Mouse (Mus musculus) lung, embryonic 15.5 days (tissue): Measurements from ENCODE around the gene Smoc1. TPM values are rescaled to one million over a fixed set of nuclear protein-coding genes. Genes with fewer than 3 reads are reported as not detected.

Experiments
- ATAC-seq: fragments of 200-750 bp; cut with Nextera tagmentation; 2 replicates; pipeline ENCODE4 v1.8.0; 2017; ENCODE audit warnings: moderate number of reproducible peaks, borderline replicate concordance; ENCODE audit not compliant: low FRiP score, low TSS enrichment; ENCODE audit errors: extremely low read depth
- H3K27ac ChIP-seq: fragments of 300-500 bp; sonication (generic); 2 replicates; pipeline ENCODE4 v1.5.1; 2015; ENCODE audit warnings: moderate library complexity, mild to moderate bottlenecking, inconsistent platforms
- H3K27me3 ChIP-seq: fragments of 300-500 bp; sonication (generic); 2 replicates; pipeline ENCODE4 v1.6.1; 2015; ENCODE audit warnings: inconsistent platforms
- H3K36me3 ChIP-seq: fragments of 300-500 bp; sonication (generic); 2 replicates; pipeline ENCODE4 v1.6.1; 2015; ENCODE audit warnings: inconsistent platforms
- H3K4me1 ChIP-seq: fragments of 300-500 bp; sonication (generic); 2 replicates; pipeline ENCODE4 v1.6.1; 2015; ENCODE audit warnings: inconsistent platforms
- H3K4me2 ChIP-seq: fragments of 300-500 bp; sonication (generic); 2 replicates; pipeline ENCODE4 v1.6.1; 2015; ENCODE audit warnings: inconsistent platforms, mild to moderate bottlenecking, moderate library complexity
- H3K4me3 ChIP-seq: fragments of 300-500 bp; sonication (generic); 2 replicates; pipeline ENCODE4 v1.5.1; 2015; ENCODE audit warnings: mild to moderate bottlenecking, inconsistent platforms
- H3K9ac ChIP-seq: fragments of 300-500 bp; sonication (generic); 2 replicates; pipeline ENCODE4 v1.6.1; 2015; ENCODE audit warnings: inconsistent platforms
- H3K9me3 ChIP-seq: fragments of 300-500 bp; sonication (generic); 2 replicates; pipeline ENCODE4 v1.6.1; 2016; ENCODE audit warnings: inconsistent platforms
- WGBS: fragments of 180-500 bp; shearing (Covaris S2); methylation state at CpG from one replicate; pipeline ENCODE4 v1.1.7; 2015; 5-methylcytosine and 5-hydroxymethylcytosine counted together
- polyA plus RNA-seq: library from polyadenylated mRNA; unstranded; fragments of >200 nt; fragmentation: Nextera tagmentation; extraction: Ambion mirVana; gene quantifications from 2 replicates; pipeline ENCODE4 v1.2.1, GENCODE M21; 2015

The Smoc1 gene
- polyA plus RNA-seq, 1 experiment from 2014 or later: 1.3 TPM

DNA sequence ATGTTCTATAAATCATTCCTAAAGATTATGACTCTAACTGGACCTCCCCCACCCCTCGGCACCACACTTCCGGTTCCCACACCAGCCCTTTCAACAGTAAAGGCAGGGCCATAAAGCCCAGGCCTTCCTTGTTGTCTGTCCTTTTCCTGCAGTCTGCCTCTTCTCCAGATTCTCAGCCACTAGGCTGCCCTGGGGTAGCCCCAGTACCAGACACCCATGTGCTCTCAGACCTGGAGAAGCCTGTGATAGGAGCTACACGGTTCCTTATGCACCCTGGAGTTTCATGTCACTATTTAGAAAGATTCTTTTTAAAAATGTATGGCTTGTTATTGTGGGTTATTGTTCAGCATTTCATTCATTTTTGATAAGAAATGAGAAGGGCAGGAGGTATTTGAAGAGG lies 133.8 kb downstream of the Smoc1 start:
- Histone ChIP-seq H3K36me3 (no peaks in the 10 kb centered on the region), H3K9me3 (no peaks in the 10 kb centered on the region), H3K9ac (no peak overlapping the region), H3K4me3 (no peak overlapping the region), H3K4me1 (no peaks in the 10 kb centered on the region), H3K4me2 (no peak overlapping the region), H3K27me3 (no peaks in the 10 kb centered on the region), H3K27ac (no peak overlapping the region)
- WGBS: 57% methylated on average over 3 of the region's 3 CpGs
- no peak for ATAC-seq

DNA sequence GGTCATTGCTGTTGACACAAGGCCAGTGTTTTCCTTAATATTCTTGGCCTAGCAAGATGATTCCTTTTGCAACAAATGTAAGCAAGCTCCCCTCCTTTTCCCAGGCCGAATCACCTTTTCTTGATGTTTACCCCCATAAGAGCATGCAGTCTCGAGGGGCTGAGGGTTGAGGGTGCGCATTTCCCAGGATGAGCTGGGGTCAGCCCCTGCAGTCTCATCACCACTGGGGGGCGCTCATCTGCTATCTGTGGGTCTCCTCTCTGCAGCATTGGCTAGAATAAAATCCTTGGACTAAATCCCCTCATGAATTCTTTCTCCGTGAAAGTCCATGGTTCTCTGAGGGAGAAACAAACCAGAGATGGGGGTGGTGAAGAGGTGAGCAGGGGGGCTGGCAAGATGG lies 134.2 kb downstream of the Smoc1 start:
- Histone ChIP-seq H3K9me3 (no peaks in the 10 kb centered on the region), H3K27me3 (no peaks in the 10 kb centered on the region), H3K9ac (no peak overlapping the region), H3K27ac (no peak overlapping the region), H3K36me3 (no peaks in the 10 kb centered on the region), H3K4me2 (no peak overlapping the region), H3K4me3 (no peak overlapping the region), H3K4me1 (no peaks in the 10 kb centered on the region)
- WGBS: 61% methylated on average over 5 of the region's 5 CpGs
- ATAC-seq: no peak

DNA sequence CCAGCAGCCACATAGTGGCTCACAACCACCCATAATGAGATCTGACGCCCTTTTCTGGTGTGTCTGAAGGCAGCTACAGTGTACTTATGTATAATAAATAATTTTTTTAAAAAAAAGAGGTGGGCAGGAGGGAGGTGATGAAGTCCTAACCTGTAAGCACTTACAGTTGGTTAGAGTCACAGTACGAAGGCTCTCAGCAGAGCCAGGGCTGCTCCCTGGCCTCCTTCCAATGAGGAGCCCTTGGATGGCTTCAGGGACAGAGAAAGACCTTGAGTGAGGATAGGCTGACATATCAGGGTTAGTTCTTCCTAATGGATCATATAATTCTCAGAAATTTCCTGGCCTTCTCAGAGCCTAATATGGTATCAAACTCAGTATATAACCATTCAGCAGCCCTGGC lies 134.7 kb downstream of the Smoc1 start:
- H3K4me3 ChIP-seq: no peak overlapping the region
- H3K27me3 ChIP-seq: no peaks in the 10 kb centered on the region
- H3K36me3 ChIP-seq: no peaks in the 10 kb centered on the region
- ATAC-seq: no peak
- no peak overlapping the region for H3K4me2 ChIP-seq
- H3K9me3 ChIP-seq: no peaks in the 10 kb centered on the region
- no peaks in the 10 kb centered on the region for H3K4me1 ChIP-seq
- H3K27ac ChIP-seq: no peak overlapping the region
- 78% methylated on average over 2 of the region's 2 CpGs for WGBS
- no peak overlapping the region for H3K9ac ChIP-seq

DNA sequence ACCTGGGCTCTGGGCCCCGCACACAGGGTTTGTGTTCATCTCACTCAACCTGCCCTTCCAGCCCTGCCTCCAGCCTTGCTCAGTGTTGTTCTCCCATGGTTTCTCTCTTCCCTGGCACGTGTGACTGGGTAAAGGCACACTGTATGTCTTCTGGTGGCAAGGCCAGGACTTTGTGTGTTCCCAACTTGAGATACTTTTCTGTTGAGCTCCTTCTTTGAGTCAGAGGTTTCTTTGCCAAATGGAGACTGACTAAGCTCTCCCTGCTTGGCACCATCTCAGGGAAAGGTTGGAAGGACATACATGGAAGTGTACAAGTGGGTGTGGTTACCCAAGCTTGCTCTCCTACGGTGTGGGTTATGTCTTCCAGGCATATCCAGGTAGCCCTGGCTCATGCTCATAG lies 136.5 kb downstream of the Smoc1 start:
- no peak overlapping the region for H3K4me2 ChIP-seq
- ATAC-seq: no peak
- H3K9ac ChIP-seq: no peak overlapping the region
- no peaks in the 10 kb centered on the region for H3K9me3 ChIP-seq
- H3K27me3 ChIP-seq: no peaks in the 10 kb centered on the region
- H3K4me1 ChIP-seq: no peaks in the 10 kb centered on the region
- no peaks in the 10 kb centered on the region for H3K36me3 ChIP-seq
- H3K27ac ChIP-seq: no peak overlapping the region
- WGBS: 69% methylated on average over 3 of the region's 3 CpGs
- no peak overlapping the region for H3K4me3 ChIP-seq

DNA sequence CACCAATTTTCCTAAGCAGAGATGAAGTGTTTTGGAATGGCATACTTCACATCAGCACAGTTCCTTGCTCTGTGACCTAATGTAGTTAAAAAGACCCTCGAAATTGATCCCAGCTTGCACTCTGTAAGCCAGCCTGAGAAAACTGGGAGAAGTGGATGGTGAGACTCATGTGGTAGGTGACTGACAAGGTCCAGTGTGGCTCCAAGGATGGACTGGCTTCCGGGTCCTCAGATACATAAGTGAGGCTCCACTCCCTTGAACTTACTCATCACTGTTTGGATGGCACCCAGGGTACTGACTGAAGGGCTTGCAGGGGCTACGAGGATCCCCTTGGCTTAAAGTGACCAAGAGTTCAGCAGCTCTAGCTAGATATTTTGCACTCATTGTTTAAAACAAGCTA lies 137.0 kb downstream of the Smoc1 start:
- Histone ChIP-seq H3K27me3 (no peaks in the 10 kb centered on the region), H3K9me3 (no peaks in the 10 kb centered on the region), H3K27ac (no peak overlapping the region), H3K4me2 (no peak overlapping the region), H3K4me3 (no peak overlapping the region), H3K9ac (no peak overlapping the region), H3K4me1 (no peaks in the 10 kb centered on the region), H3K36me3 (no peaks in the 10 kb centered on the region)
- no peak for ATAC-seq
- 72% methylated on average over 3 of the region's 3 CpGs for WGBS

DNA sequence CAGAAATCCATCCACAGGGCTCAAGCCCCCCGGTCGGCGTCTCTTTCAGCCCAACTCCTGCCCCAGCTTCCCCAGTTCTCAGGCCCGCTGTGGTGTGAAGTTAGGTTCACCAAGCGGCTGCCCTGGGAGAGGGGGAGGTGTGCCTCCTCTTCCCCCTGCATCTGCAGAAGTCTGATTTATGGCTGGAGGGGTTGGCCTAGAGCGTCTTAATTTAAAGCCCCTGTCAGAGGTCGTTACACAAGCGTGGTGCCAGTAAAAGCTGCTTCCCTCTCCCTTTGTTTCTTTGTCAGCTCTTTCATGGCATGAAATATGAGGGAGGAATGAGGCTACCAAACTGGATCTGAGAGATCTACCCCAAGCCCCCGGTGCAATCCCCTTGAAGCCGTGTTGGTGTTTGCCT lies 139.5 kb downstream of the Smoc1 start:
- Histone ChIP-seq H3K27me3 (no peaks in the 10 kb centered on the region), H3K36me3 (no peaks in the 10 kb centered on the region), H3K4me1 (no peaks in the 10 kb centered on the region), H3K4me2 (no peak overlapping the region), H3K27ac (no peak overlapping the region), H3K9me3 (no peaks in the 10 kb centered on the region), H3K4me3 (no peak overlapping the region), H3K9ac (no peak overlapping the region)
- WGBS: 17% methylated on average over 10 of the region's 10 CpGs
- ATAC-seq: no peak

DNA sequence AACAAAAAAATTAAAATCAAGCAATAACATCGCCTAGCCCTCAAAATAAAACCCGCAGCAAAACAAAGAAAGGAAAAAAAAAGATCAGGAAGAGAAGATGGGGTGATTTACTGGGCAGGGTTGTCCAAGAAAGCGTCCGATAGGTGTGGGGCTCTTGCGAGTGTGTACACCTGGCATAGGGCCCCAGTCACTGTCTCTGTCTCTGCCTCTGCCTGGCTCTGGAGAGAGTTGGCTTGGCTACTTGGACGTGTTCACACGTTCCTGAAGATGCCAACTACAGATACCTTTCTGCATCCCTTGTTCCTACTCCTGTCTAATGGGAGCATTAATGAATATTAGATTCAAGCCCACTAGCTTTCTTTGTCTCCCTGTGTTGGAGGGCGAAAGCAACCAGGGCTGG lies 140.0 kb downstream of the Smoc1 start:
- no peak overlapping the region for H3K4me2 ChIP-seq
- H3K9me3 ChIP-seq: no peaks in the 10 kb centered on the region
- no peaks in the 10 kb centered on the region for H3K4me1 ChIP-seq
- H3K27ac ChIP-seq: no peak overlapping the region
- no peak overlapping the region for H3K9ac ChIP-seq
- no peaks in the 10 kb centered on the region for H3K36me3 ChIP-seq
- no peaks in the 10 kb centered on the region for H3K27me3 ChIP-seq
- 77% methylated on average over 8 of the region's 8 CpGs for WGBS
- no peak for ATAC-seq
- no peak overlapping the region for H3K4me3 ChIP-seq

DNA sequence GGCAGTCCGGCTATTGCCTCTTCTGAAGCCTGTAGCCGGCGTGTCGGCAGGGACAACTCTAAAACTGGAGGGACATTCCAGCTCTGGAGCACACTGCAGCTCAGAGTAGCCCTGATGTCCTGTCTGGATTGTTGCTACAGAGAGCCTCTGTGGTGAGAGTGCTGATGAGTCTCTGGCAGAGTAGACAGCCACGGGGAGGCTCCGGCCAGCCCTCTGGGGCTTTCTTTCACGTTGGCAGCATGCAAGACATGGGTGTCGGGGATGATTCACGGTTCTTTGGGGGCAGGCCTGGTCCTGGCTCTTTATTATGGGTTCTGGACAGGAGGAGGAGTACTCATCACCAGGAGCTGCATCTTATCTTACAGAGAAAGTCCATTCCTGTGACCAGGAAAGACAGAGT lies 140.5 kb downstream of the Smoc1 start:
- H3K27ac ChIP-seq: no peak overlapping the region
- H3K4me1 ChIP-seq: no peaks in the 10 kb centered on the region
- 71% methylated on average over 9 of the region's 9 CpGs for WGBS
- no peak overlapping the region for H3K4me3 ChIP-seq
- H3K36me3 ChIP-seq: no peaks in the 10 kb centered on the region
- H3K27me3 ChIP-seq: no peaks in the 10 kb centered on the region
- ATAC-seq: no peak
- no peak overlapping the region for H3K9ac ChIP-seq
- no peaks in the 10 kb centered on the region for H3K9me3 ChIP-seq
- H3K4me2 ChIP-seq: no peak overlapping the region

DNA sequence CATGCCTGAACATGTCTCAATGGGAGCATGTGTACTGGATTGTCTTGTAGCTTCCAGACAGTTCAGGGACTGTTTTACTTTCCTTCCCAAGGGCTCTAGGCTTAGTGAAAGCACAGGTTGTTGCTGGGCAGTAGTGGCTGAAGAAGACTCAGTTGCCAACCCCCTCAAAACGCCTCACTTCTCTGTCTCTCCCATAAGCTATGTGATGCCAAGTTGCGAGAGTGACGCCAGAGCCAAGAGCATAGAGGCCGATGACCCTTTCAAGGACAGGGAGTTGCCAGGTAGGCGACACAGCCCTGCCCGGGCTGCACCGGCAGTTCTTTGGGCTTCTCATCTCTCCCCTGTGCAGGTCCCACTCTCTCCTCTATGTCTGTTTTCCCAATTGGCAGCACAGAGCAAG lies 141.4 kb downstream of the Smoc1 start:
- no peak overlapping the region for H3K4me3 ChIP-seq
- no peak overlapping the region for H3K9ac ChIP-seq
- H3K36me3 ChIP-seq: no peaks in the 10 kb centered on the region
- H3K9me3 ChIP-seq: no peaks in the 10 kb centered on the region
- no peak overlapping the region for H3K4me2 ChIP-seq
- no peak for ATAC-seq
- 90% methylated on average over 7 of the region's 7 CpGs for WGBS
- no peaks in the 10 kb centered on the region for H3K4me1 ChIP-seq
- H3K27ac ChIP-seq: no peak overlapping the region
- no peaks in the 10 kb centered on the region for H3K27me3 ChIP-seq

DNA sequence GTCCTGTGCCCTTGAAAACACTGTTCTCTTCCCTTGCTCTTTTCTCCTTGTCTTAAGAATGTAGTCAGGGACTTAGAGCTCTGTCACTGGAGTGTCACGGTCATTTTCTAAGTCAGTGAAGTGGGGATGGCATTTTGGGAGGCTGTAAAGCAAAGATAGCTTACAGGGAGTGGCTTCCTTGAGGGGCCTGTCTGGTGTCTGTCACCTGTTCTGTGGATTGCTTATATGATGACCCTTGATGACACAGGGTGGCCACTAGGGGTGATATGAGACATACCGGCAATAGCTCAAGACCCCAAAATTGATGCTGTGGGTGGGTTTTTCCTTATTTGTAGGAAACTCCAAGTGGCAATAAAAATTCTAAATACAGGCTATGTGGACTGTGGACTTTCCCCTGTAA lies 141.9 kb downstream of the Smoc1 start:
- H3K36me3 ChIP-seq: no peaks in the 10 kb centered on the region
- H3K4me2 ChIP-seq: no peak overlapping the region
- H3K9ac ChIP-seq: no peak overlapping the region
- WGBS: 64% methylated on average over 2 of the region's 2 CpGs
- ATAC-seq: no peak
- no peaks in the 10 kb centered on the region for H3K9me3 ChIP-seq
- H3K27ac ChIP-seq: no peak overlapping the region
- H3K27me3 ChIP-seq: no peaks in the 10 kb centered on the region
- no peak overlapping the region for H3K4me3 ChIP-seq
- no peaks in the 10 kb centered on the region for H3K4me1 ChIP-seq

DNA sequence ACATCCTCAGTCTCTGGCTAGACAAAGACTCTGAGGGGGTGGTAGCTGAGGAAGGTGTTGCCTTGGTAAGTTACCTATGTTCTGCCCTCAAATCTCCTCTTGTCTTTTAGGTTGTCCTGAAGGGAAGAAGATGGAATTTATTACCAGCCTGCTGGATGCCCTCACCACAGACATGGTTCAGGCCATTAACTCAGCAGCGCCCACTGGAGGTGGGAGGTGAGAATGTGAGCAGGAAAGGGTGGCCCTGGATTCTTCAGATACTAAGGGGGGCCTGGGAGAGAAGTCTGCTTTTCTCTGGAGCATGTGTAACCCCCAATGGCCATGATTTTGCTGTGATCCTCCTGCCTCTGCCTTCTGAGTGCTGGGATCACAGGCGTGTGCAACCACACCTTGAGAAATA lies 143.5 kb downstream of the Smoc1 start:
- WGBS: 78% methylated on average over 2 of the region's 2 CpGs
- Histone ChIP-seq H3K27ac (no peak overlapping the region), H3K9ac (no peak overlapping the region), H3K27me3 (no peaks in the 10 kb centered on the region), H3K4me2 (no peak overlapping the region), H3K36me3 (no peaks in the 10 kb centered on the region), H3K9me3 (no peaks in the 10 kb centered on the region), H3K4me3 (no peak overlapping the region), H3K4me1 (no peaks in the 10 kb centered on the region)
- ATAC-seq: no peak

DNA sequence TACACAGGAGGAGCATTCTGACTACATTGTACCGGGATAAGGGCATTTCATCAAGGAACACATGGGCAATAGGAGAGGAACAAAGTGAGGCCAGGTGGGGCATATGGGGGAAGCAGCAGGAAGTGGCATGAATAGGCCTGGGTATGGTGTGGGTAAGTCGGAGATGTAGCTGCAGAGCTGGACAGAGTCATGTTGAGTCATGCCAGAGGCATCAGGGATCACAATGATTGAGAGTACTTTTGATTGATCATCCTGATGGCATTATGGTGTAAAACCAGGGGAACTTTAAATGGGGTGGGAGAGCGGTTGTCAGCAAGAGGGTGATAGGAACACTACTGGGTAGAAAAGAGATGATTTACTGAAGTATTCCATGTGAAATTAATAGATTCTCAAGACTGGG lies 146.4 kb downstream of the Smoc1 start:
- no peak overlapping the region for H3K4me2 ChIP-seq
- H3K9me3 ChIP-seq: no peaks in the 10 kb centered on the region
- H3K27ac ChIP-seq: no peak overlapping the region
- ATAC-seq: no peak
- no peak overlapping the region for H3K4me3 ChIP-seq
- no peaks in the 10 kb centered on the region for H3K4me1 ChIP-seq
- H3K36me3 ChIP-seq: no peaks in the 10 kb centered on the region
- H3K27me3 ChIP-seq: no peaks in the 10 kb centered on the region
- 80% methylated on average over 3 of the region's 3 CpGs for WGBS
- H3K9ac ChIP-seq: no peak overlapping the region

DNA sequence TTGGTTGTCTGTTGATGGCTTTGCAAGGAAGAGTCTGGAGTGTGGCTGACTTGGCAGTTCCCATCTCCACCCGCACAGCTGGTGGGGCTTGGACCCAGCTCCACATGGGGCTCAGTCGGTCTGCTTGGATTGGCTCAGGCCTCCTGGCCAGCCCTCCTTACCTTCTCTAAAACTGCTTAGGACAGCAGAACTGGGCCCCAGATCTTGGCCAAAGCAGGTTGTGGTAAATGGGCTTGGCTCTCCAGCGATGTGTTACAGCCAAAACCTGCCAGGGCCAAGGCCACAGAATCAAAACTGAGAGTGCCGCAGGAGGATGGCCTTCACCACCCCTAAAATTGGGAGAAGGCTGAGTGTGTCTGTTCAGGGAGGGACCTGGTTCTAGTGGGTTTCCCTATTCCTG lies 147.3 kb downstream of the Smoc1 start:
- 83% methylated on average over 4 of the region's 4 CpGs for WGBS
- no peak overlapping the region for H3K4me3 ChIP-seq
- H3K9me3 ChIP-seq: no peaks in the 10 kb centered on the region
- no peak overlapping the region for H3K27ac ChIP-seq
- H3K4me1 ChIP-seq: no peaks in the 10 kb centered on the region
- H3K4me2 ChIP-seq: no peak overlapping the region
- no peaks in the 10 kb centered on the region for H3K27me3 ChIP-seq
- no peak for ATAC-seq
- H3K9ac ChIP-seq: no peak overlapping the region
- H3K36me3 ChIP-seq: no peaks in the 10 kb centered on the region
